Mouse (Mus musculus): Measurements from ENCODE around the gene Hoxc8. TPM values are rescaled to one million over a fixed set of nuclear protein-coding genes. Genes with fewer than 3 reads are reported as not detected.

The Hoxc8 gene
- total and polyA plus RNA-seq, 3 experiments, result 0.31 to 1.7 TPM; not detected in 1

DNA sequence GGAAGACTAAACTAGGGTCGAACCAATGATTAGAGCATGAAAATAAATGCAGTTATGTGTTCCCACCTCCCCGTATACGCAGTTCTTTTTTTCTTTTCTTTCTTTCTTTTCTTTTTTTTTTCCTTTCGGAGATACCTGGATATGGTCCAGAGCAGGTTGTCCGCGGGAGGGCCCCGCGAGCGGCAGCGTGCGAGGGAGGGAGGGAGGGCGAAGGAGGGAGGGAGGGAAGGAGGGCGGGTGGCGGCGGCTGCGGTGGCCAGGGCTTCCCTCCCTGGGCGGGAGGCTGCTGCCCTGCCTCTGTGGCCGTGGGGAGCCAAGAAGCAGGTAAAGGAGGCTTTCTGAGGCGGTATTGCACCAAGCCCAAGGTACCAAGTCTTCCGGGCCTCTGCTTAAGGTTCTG, 14.2 kb upstream of the Hoxc8 start, which contains the start of gene Hoxc9 (continued):
- TF ChIP-seq GATA1 (IDR thresholded peaks at IDR 0.05; ENCODE audit: low read depth, low read length), result no peak
- no peak for TF ChIP-seq E2F4 (IDR thresholded peaks at IDR 0.05; ENCODE audit: borderline replicate concordance, low read depth, low read length)
- TF ChIP-seq ELF1 (IDR thresholded peaks at IDR 0.05; ENCODE audit: low read depth, low read length), result no peak

DNA sequence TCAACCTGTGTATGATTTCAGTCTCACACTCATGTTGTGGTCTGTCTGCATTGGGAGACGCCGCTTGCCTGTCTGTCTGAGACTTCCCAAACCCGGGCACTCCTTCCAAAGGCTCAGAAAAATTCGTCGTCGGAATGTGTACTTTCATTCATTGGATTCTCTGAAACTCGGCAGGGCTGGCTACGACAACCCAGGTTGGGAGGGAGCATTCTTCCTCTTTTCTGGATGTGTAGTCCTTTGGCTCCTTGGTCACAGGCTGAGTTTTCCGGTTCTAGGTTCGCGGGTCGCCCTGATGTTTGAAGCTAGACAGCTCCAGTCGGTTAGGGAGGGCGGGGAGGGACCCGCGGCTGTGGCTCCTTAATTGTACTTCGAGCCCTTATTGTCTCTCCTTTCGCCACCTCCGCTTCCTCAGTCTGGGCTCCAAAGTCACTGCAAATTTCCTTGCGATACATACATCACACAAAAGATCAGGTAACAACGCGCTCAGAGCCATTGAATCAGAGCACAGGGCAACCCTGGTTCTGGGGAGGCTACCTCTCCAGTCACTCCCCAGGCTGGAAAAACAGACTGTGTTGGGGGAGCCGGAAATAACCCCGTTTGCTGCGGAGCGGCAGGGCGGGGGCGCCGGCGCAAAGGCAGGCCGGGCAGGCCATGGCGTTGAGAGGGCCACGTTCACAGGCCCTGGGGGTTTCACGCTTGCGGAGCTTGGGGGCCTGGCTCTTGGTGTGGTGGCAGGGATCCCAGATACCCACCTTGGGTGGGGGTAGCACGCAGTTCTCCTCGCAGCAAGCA, 13.6 kb upstream of the Hoxc8 start:
- Histone ChIP-seq H3K4me1 (ENCODE audit: control insufficient read depth in 1 of 2, insufficient read depth in 2 of 2, low read length in 2 of 2) (peaks cover 16 to 23% of the 10 kb centered on the region in 2 experiments), H3K4me3 (ENCODE audit: control insufficient read depth in 1 of 2, insufficient read depth in 1 of 2, low read depth in 2 of 2, low read length in 2 of 2) (peak overlapping the region; percentile 81 to 89), H3K9ac (ENCODE audit: control insufficient read depth, low read depth, low read length, poor library complexity, severe bottlenecking) (peak overlapping the region; percentile 93), H3K9me3 (replicated peaks; ENCODE audit: insufficient read depth, low read length) (no peaks in the 10 kb centered on the region), H3K27me3 (ENCODE audit: control insufficient read depth in 1 of 2, insufficient read depth in 2 of 2, low read length in 2 of 2) (no peaks in the 10 kb centered on the region), H3K79me2 (ENCODE audit: control insufficient read depth, insufficient read depth, low read length, poor library complexity) (peaks cover 54% of the 10 kb centered on the region), H3K36me3 (ENCODE audit: control insufficient read depth in 1 of 2, insufficient read depth in 2 of 2, low read length in 2 of 2) (peaks cover 0 to 18% of the 10 kb centered on the region in 2 experiments; a peak in 2 of 4 replicates), H3K27ac (ENCODE audit: control insufficient read depth, low read depth, low read length) (peak overlapping the region; percentile 83)
- DNase-seq (ENCODE audit: low read depth, low spot score), result peak; percentile 85
- TF ChIP-seq JUND (IDR thresholded peaks at IDR 0.05; ENCODE audit: low read depth, low read length) (no peak), MAZ (IDR thresholded peaks at IDR 0.05; ENCODE audit: low read depth, low read length) (no peak; the same call in none of the 2 replicates), EP300 (IDR thresholded peaks at IDR 0.05; ENCODE audit: low read depth in 1 of 2, low read length in 2 of 2) (no peak), ZMIZ1 (IDR thresholded peaks at IDR 0.05; ENCODE audit: low read depth, low read length) (no peak; the same call in 1 of the 2 replicates), POLR2A (IDR thresholded peaks at IDR 0.05; ENCODE audit: control insufficient read depth in 1 of 2, insufficient read depth in 1 of 2, low read depth in 1 of 2, low read length in 2 of 2, poor library complexity in 1 of 2) (peak; percentile 71 to 78), MYB (IDR thresholded peaks at IDR 0.05; ENCODE audit: low read depth, low read length) (0 out of 2 replicates have a peak, but pooled peaks have one; percentile 4), ELF1 (IDR thresholded peaks at IDR 0.05; ENCODE audit: low read depth, low read length) (no peak; the same call in 1 of the 2 replicates), MEF2A (IDR thresholded peaks at IDR 0.05; ENCODE audit: extremely low read depth, insufficient replicate concordance, low read depth, low read length, poor library complexity, severe bottlenecking) (no peak), UBTF (IDR thresholded peaks at IDR 0.05; ENCODE audit: borderline replicate concordance, insufficient read depth, low read depth, low read length) (peak; percentile 97), POLR2AphosphoS5 (IDR thresholded peaks at IDR 0.05; ENCODE audit: borderline replicate concordance, low read depth, low read length) (no peak), POLR2AphosphoS2 (IDR thresholded peaks at IDR 0.05; ENCODE audit: low read length) (peak; percentile 35), ZKSCAN1 (IDR thresholded peaks at IDR 0.05; ENCODE audit: low read depth, low read length) (no peak), GABPA (IDR thresholded peaks at IDR 0.05; ENCODE audit: low read depth, low read length) (no peak), E2F4 (IDR thresholded peaks at IDR 0.05; ENCODE audit: borderline replicate concordance, low read depth, low read length) (no peak), CHD1 (IDR thresholded peaks at IDR 0.05; ENCODE audit: low read depth, low read length) (0 out of 2 replicates have a peak, but pooled peaks have one; percentile 41), NRF1 (IDR thresholded peaks at IDR 0.05; ENCODE audit: insufficient read depth, low read depth, low read length, poor library complexity, severe bottlenecking) (peak; percentile 55; the same call in 1 of the 2 replicates), KAT2A (conservative IDR thresholded peaks at IDR 0.05; ENCODE audit: low read depth, low read length) (no peak; the same call in 1 of the 2 replicates), ZC3H11A (IDR thresholded peaks at IDR 0.05; ENCODE audit: low read depth, low read length) (no peak), TCF12 (IDR thresholded peaks at IDR 0.05; ENCODE audit: low read depth, low read length) (peak; percentile 30; the same call in 1 of the 2 replicates), SMC3 (IDR thresholded peaks at IDR 0.05; ENCODE audit: low read depth, low read length) (no peak), TBP (IDR thresholded peaks at IDR 0.05; ENCODE audit: low read depth, low read length) (peak; percentile 43; the same call in 1 of the 2 replicates), ETS1 (IDR thresholded peaks at IDR 0.05; ENCODE audit: low read depth, low read length) (no peak), MYC (IDR thresholded peaks at IDR 0.05; ENCODE audit: low read depth, low read length) (no peak), RCOR1 (IDR thresholded peaks at IDR 0.05; ENCODE audit: low read depth, low read length) (0 out of 2 replicates have a peak, but pooled peaks have one; percentile 5), BHLHE40 (IDR thresholded peaks at IDR 0.05; ENCODE audit: borderline replicate concordance, low read depth, low read length) (no peak), USF2 (IDR thresholded peaks at IDR 0.05; ENCODE audit: borderline replicate concordance in 1 of 2, insufficient read depth in 1 of 2, low read depth in 1 of 2, low read length in 2 of 2) (no peak), MAFK (IDR thresholded peaks at IDR 0.05; ENCODE audit: borderline replicate concordance, low read depth, low read length) (no peak), HCFC1 (IDR thresholded peaks at IDR 0.05; ENCODE audit: low read depth, low read length) (peak; percentile 69), SIN3A (IDR thresholded peaks at IDR 0.05; ENCODE audit: low read length) (no peak; the same call in none of the 2 replicates), MAX (IDR thresholded peaks at IDR 0.05; ENCODE audit: low read length) (peak; percentile 52; the same call in 1 of the 2 replicates), GATA1 (IDR thresholded peaks at IDR 0.05; ENCODE audit: low read depth, low read length) (no peak)
